Mouse (Mus musculus): ENCODE data around the gene Zdhhc19. TPM values are rescaled to one million over a fixed set of nuclear protein-coding genes. Genes with fewer than 3 reads are reported as not detected.
"Not testable (repeated sequence)": the region's sequence is repeated elsewhere in the genome, so short reads cannot be mapped to it uniquely, and the experiment has no call there.

Gene Zdhhc19
- polyA plus RNA-seq, 1 experiment: not detected

- H3K4me1 ChIP-seq (ENCODE audit: control insufficient read depth, insufficient read depth, low read length): no peaks in the 10 kb centered on the region
- no peaks in the 10 kb centered on the region for H3K27me3 ChIP-seq (ENCODE audit: control insufficient read depth, insufficient read depth, low read length)
- H3K27ac ChIP-seq (ENCODE audit: insufficient read depth, low read length): no peak within 1 kb of the TSS
- no peak for DNase-seq
- no peak within 1 kb of the TSS for H3K4me3 ChIP-seq (replicated peaks; ENCODE audit: insufficient read depth, low read depth, low read length)
- WGBS: 60% methylated on average over 15 of the region's 15 CpGs
- TF ChIP-seq CTCF (IDR thresholded peaks at IDR 0.05; ENCODE audit: borderline replicate concordance, insufficient read depth, low read depth, low read length) (no peak), POLR2A (IDR thresholded peaks at IDR 0.05; ENCODE audit: borderline replicate concordance, insufficient read depth, low read length) (no peak)
Observed at GRCm38 (mm10) chr16:32487234-32488111, 8.6 kb upstream of the Zdhhc19 start, which contains the start of gene Slc51a. Gene Slc51a, minus strand, starts transcription at chr16:32487879.

GRCm38 (mm10) chr16:32488939-32489338, 7.1 kb upstream of the Zdhhc19 start:
- Histone ChIP-seq H3K27ac (ENCODE audit: insufficient read depth, low read length) (no peak overlapping the region), H3K27me3 (ENCODE audit: control insufficient read depth, insufficient read depth, low read length) (no peaks in the 10 kb centered on the region), H3K4me1 (ENCODE audit: control insufficient read depth, insufficient read depth, low read length) (no peaks in the 10 kb centered on the region), H3K4me3 (replicated peaks; ENCODE audit: insufficient read depth, low read depth, low read length) (no peak overlapping the region)
- no peak for DNase-seq
- TF ChIP-seq POLR2A (IDR thresholded peaks at IDR 0.05; ENCODE audit: borderline replicate concordance, insufficient read depth, low read length) (no peak), CTCF (IDR thresholded peaks at IDR 0.05; ENCODE audit: borderline replicate concordance, insufficient read depth, low read depth, low read length) (no peak)
- WGBS: 97% methylated on average over 3 of the region's 3 CpGs

- not testable (repeated sequence) for H3K27ac ChIP-seq (ENCODE audit: insufficient read depth, low read length); H3K4me3 ChIP-seq (replicated peaks; ENCODE audit: insufficient read depth, low read depth, low read length); DNase-seq; H3K27me3 ChIP-seq (ENCODE audit: control insufficient read depth, insufficient read depth, low read length); H3K4me1 ChIP-seq (ENCODE audit: control insufficient read depth, insufficient read depth, low read length)
- WGBS: 68% methylated on average over 6 of the region's 6 CpGs
Observed at GRCm38 (mm10) chr16:32494371-32494770, 1.7 kb upstream of the Zdhhc19 start.

- no peak for TF ChIP-seq CTCF (IDR thresholded peaks at IDR 0.05; ENCODE audit: borderline replicate concordance, insufficient read depth, low read depth, low read length)
- no peak for TF ChIP-seq POLR2A (IDR thresholded peaks at IDR 0.05; ENCODE audit: borderline replicate concordance, insufficient read depth, low read length)
- WGBS: 78% methylated on average over 13 of the region's 13 CpGs
- Histone ChIP-seq H3K27me3 (ENCODE audit: control insufficient read depth, insufficient read depth, low read length) (no peaks in the 10 kb centered on the region), H3K4me1 (ENCODE audit: control insufficient read depth, insufficient read depth, low read length) (no peaks in the 10 kb centered on the region), H3K27ac (ENCODE audit: insufficient read depth, low read length) (no peak overlapping the region), H3K4me3 (replicated peaks; ENCODE audit: insufficient read depth, low read depth, low read length) (no peak overlapping the region)
- no peak for DNase-seq
Observed at GRCm38 (mm10) chr16:32498996-32499395, 2.9 kb downstream of the Zdhhc19 start.

GRCm38 (mm10) chr16:32499430-32500037, 3.5 kb downstream of the Zdhhc19 start:
- no peaks in the 10 kb centered on the region for H3K4me1 ChIP-seq (ENCODE audit: control insufficient read depth, insufficient read depth, low read length)
- H3K4me3 ChIP-seq (replicated peaks; ENCODE audit: insufficient read depth, low read depth, low read length): peak overlapping the region; percentile 88
- H3K27me3 ChIP-seq (ENCODE audit: control insufficient read depth, insufficient read depth, low read length): no peaks in the 10 kb centered on the region
- DNase-seq: peak; percentile 86 to 93
- 5% methylated on average over 22 of the region's 22 CpGs for WGBS
- peak; percentile 98 for TF ChIP-seq CTCF (IDR thresholded peaks at IDR 0.05; ENCODE audit: borderline replicate concordance, insufficient read depth, low read depth, low read length)
- no peak for TF ChIP-seq POLR2A (IDR thresholded peaks at IDR 0.05; ENCODE audit: borderline replicate concordance, insufficient read depth, low read length)
- H3K27ac ChIP-seq (ENCODE audit: insufficient read depth, low read length): no peak overlapping the region

- Histone ChIP-seq H3K4me1 (ENCODE audit: control insufficient read depth, insufficient read depth, low read length) (no peaks in the 10 kb centered on the region), H3K4me3 (replicated peaks; ENCODE audit: insufficient read depth, low read depth, low read length) (no peak overlapping the region), H3K27me3 (ENCODE audit: control insufficient read depth, insufficient read depth, low read length) (no peaks in the 10 kb centered on the region), H3K27ac (ENCODE audit: insufficient read depth, low read length) (no peak overlapping the region)
- TF ChIP-seq CTCF (IDR thresholded peaks at IDR 0.05; ENCODE audit: borderline replicate concordance, insufficient read depth, low read depth, low read length): no peak
- no peak for TF ChIP-seq POLR2A (IDR thresholded peaks at IDR 0.05; ENCODE audit: borderline replicate concordance, insufficient read depth, low read length)
- 58% methylated on average over 7 of the region's 7 CpGs for WGBS
- no peak for DNase-seq
Observed at GRCm38 (mm10) chr16:32501459-32501858, 5.4 kb downstream of the Zdhhc19 start.

- no peaks in the 10 kb centered on the region for H3K4me1 ChIP-seq (ENCODE audit: control insufficient read depth, insufficient read depth, low read length)
- 93% methylated on average over 12 of the region's 12 CpGs for WGBS
- H3K27me3 ChIP-seq (ENCODE audit: control insufficient read depth, insufficient read depth, low read length): no peaks in the 10 kb centered on the region
- no peak overlapping the region for H3K27ac ChIP-seq (ENCODE audit: insufficient read depth, low read length)
- no peak overlapping the region for H3K4me3 ChIP-seq (replicated peaks; ENCODE audit: insufficient read depth, low read depth, low read length)
- no peak for TF ChIP-seq CTCF (IDR thresholded peaks at IDR 0.05; ENCODE audit: borderline replicate concordance, insufficient read depth, low read depth, low read length)
- DNase-seq: no peak
Observed at GRCm38 (mm10) chr16:32502621-32503335, 6.7 kb downstream of the Zdhhc19 start.

Data from cerebellum, adult 2 months (tissue).